Mouse (Mus musculus) lung, postnatal 10 days (tissue): ENCODE data around the gene Lrrc52.

Source experiments
- DNase-seq: peaks from one replicate; pipeline ENCODE4 v3.0.0; 2021

Gene Lrrc52

DNA sequence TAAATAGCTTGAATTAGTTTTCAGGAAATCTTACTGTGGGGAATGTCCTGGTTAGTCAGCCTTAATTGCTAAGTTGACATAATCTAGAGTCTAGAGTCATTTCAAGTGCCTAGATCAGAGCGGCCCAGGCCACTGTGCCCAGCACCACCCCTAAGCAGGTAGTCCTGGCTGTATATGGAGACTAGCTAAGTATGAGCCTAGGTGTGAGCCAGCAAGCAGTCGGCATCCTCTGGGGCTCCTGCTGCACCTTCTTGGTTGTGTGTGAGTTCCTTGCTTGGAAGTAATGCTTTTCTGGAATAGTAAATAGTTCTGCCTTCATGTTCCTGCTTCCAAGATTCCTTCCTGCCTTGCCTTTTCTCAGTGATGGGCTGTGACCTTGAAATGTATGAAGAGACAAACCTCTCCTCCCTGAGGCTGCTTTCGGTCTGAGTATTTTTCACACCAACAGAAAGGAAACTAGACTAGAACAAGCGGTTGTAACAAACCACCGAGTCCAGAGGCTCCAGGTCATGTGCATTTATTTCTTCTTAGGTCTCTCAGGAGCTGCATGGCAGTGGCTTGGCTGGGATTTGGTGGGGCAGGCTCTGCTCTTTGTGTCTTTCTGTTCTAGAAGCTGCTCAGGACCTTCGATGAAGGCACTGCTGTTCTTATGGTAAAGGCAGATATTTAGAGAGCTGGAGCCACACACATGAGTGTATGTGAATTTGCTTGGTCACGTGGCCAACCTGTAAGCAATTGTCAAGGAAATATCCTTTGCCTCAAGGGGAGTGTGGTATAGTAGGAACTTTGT is 30.2 kb downstream of the Lrrc52 start:
- DNase-seq: no peak

DNA sequence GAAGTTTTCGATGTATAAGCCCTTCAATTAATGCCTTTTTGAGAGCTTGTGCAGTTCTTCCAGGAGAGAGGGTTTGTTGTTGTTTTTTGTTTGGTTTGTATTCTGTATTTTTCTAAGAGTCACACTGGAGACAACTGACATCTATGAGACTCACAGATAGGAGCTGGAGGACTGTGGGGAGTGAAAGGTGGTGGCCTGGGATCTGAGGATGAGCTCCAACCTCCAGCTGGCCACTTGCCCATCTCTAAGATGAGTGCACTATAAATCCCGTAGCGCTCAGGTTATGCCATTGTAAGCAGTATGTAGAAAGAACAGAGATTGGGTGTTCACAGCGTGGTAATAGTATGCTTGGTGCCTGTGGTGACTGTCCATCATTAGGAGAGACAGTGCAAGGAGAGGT is 31.6 kb downstream of the Lrrc52 start:
- no peak for DNase-seq

DNA sequence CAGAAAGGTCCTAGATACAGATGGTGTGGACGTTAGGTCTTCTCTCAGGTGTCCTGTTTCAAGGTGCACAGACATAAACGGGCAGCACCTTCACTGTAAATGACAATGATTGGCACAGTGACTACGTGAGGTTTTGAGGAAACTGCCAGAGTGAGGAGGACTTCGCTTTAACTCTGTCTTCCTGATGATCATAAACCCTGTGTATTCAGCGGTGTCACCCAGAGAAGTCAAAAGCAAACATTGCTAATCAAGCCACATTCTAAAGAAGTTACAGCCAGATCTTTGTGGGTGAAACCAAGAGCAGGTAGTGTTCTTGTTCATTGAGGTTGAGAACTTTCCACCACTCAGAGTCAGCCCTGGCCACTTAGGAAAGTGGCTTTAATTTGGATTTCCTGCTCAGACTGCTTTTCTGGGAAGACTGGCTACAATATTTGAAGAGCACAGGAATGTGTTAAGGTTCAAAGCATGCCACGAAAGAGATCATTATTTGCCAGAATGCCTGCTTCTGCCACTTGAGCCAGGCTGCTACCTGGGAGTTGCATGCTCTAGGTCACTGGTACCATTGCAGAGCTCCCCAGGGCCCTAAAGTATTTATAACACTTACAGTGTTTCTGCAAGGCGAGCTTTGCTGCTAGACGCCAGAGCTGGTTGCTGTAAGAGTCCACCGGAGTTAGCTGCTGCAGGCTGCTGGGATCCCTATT is 35.5 kb downstream of the Lrrc52 start:
- no peak for DNase-seq

DNA sequence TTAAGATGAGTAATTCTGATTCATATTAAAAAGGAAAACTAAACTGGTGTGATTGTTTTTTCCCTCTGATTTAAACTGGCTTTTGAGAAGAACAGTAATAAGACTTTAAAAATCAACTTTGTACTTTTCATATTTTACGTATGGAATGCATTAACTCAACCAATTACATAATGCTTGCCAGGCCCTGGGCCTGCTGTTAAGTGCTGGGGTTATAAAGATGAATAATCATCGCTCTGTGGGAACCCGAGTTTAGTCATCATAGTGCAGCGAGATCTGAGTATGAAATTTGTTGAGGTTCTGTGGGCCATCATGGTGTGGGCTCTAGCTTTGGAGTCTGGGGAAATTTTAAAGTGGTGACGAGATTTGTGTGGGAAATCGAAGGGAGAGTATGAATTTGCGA is 39.9 kb downstream of the Lrrc52 start:
- no peak for DNase-seq

DNA sequence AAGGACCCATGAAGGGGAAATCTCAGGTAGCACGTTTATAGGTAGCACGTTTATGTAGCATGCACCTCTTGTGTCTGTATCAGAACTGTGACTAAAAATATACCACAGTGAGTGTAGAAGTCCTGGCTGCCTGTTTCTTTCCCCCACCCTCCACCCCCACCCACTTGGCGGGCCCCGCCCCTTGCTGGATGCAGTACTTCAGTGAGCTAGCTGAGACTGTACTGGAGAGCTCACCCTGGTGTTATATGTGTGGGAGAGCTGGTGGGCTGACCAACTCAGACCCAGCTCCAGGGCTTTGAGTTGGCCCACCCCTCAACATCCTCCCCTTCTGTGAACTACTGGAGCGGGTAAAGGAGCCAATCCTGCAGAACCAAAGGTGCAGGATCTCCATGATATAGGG is 41.0 kb downstream of the Lrrc52 start:
- no peak for DNase-seq

DNA sequence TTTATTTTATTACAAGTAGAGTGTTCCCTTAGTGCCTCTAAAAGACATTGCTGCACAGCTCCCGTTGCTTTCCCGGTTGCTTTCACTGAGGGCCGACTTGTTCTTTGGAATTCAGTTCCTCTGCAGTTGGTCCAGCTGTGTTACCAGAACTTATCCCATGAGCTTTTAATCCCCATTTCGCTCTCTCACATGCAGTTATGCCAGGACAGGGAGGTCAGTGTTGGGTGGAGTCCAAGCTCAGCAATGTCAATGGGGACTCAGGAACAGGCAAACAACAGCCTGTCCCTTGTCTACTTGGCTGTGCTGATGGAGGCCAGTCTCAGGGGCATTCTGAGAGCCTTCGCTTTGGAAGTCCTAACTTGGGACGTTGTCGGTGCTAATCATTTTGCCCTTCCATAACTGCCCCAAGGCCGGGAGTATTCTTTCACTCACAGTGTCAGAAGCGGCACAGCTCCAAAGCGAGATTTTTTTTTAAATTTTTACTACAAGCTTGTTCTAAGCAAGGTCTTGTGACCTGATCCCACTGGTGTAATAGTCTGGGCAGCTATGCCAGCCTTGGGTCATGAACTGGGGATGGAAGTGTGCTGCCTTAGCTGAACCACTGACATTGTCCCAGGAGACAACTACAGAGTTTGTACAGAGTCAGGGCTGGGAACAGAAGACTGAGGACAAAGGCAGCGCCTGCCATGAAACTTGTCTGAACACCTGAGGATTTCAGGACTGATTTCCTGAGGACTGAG is 43.9 kb downstream of the Lrrc52 start:
- DNase-seq: no peak

DNA sequence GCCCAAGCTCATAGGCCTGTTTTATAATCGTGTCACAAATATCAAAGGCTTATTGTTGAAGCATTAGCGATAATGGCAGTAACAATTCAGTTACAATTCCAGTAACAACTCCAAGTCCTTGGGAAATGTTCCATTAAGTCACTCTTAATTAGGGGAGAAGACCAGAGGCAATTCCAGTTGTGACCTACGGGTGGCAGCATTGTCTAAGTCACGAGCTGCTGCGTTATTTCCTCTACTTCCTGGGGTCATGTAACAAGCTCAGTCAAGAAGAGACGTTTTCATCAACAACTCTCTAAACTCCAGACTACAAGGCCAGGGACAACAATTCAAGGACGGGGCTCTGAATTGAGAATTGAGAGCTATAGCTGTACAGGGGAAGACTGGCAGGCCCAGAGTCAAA is 51.7 kb downstream of the Lrrc52 start:
- peak; percentile 88 for DNase-seq

DNA sequence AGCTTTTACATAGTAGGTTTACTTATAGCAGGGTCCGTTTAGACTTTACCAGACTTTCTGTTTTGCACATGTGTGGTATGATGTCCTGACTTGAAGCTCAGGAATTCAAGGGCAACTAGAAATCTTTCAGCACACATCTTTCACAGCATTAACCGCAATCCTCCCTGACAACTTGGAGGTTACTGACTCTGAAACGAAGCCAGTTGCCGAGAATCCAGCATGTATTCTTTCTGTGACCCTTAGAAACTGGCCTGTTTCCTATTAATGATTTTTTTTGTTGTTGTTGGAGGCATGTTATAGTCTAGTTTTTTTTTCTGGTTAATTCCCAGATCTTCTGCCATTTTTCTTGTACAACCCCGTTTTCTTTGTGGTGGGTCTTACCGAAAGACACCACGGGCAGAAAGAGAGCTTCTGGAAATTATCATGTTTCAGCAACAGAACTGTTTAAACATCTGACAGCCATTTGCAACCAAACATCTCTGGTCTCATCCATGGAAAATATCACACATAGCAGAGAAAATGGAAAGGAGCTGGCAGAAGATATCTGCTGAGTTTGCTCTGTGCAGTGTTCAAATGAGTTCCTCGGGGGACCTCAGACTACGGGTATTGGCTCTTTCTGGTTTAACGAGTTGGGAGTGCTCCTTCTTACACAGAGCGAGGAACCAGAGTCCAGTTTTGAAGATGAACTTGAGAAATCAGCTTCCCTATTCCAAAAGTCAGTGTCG is 54.4 kb downstream of the Lrrc52 start:
- no peak for DNase-seq

DNA sequence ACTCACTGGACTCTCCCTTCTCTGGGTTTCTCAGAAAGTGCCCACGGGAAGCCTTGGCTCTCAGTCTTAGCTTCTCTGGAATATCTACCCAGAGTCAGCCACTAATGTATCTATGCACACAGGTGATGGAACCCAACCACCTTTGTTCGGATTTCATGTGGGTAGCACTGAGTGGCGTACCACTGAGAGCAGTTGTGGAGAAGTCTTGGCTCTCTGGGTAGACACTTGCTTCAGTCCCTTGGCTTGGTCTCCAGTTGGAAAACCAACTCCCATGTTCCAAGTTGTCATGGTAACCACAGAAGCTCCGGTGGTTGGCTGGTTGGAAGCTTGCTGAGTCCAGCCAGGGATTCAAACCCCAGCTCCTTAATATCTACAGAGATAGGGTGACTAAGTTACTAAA is 57.0 kb downstream of the Lrrc52 start:
- no peak for DNase-seq

DNA sequence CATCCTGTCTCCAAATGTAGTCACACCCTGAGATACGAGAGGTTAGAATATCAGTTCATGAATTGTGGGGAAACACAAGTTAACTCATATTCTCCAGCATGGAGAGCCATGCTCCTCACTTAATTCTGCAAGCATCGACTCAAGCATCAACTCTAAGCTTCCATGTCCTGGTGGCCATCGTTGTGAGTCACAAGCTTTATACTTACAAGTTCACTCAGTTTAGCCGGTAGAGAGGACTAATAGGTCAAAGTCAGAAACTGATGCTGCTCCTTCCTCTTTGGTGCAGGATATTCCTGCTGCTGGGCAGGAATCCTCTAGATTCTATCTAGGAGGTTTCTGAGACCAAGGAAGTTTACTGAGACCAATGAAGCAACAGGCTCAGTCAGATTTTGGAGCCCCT is 61.3 kb downstream of the Lrrc52 start:
- no peak for DNase-seq
